Comparison of ENCODE assay signal across 11 mouse cellular contexts in genomic region chr6:91105400-91106129, GRCm38 (mm10). TPM values are rescaled to one million over a fixed set of nuclear protein-coding genes. Genes with fewer than 3 reads are reported as not detected.
DNase-seq lines count a peak whose midpoint lies in the region; ATAC-seq and TF ChIP-seq lines count a peak whose summit lies in the region.
"Had no signal": no experiment of that assay in that cellular context is flagged by ENCODE, and none has a peak within 500 bp of the region (broad histone marks: within the 10 kb centered on the region; RNA-seq: fewer than 3 reads in every experiment).

No protein-coding gene starts in this region.

- H3K4me2 ChIP-seq in kidney, postnatal 0 days (ENCODE audit: low read length), result no peak overlapping the region
- no peak overlapping the region for H3K4me2 ChIP-seq in hindbrain, embryonic 13.5 days
- H3K4me2 ChIP-seq: neural tube, embryonic 13.5 days had no signal

- peak; percentile 42 for TF ChIP-seq CTCF in kidney, postnatal 0 days (IDR thresholded peaks at IDR 0.05; ENCODE audit: low read depth)

- no peaks in the 10 kb centered on the region for H3K27me3 ChIP-seq in kidney, postnatal 0 days (ENCODE audit: insufficient read depth, low read length)
- no peaks in the 10 kb centered on the region for H3K27me3 ChIP-seq in hindbrain, embryonic 13.5 days
- H3K27me3 ChIP-seq: neural tube, embryonic 13.5 days had no signal

- H3K4me1 ChIP-seq in kidney, postnatal 0 days (replicated peaks; ENCODE audit: insufficient read depth, low read length), result no peaks in the 10 kb centered on the region; the same call in 1 of the 2 replicates
- H3K4me1 ChIP-seq in hindbrain, embryonic 13.5 days (replicated peaks), result peaks cover 6% of the 10 kb centered on the region; the same call in 1 of the 2 replicates

- no peak overlapping the region for H3K4me3 ChIP-seq in kidney, postnatal 0 days (replicated peaks; ENCODE audit: low read depth, low read length)
- no peak overlapping the region for H3K4me3 ChIP-seq in hindbrain, embryonic 13.5 days
- H3K4me3 ChIP-seq: erythroblast, embryonic 14.5 days; neural tube, embryonic 13.5 days had no signal

- no peaks in the 10 kb centered on the region for H3K9me3 ChIP-seq in kidney, postnatal 0 days (replicated peaks; ENCODE audit: low read length)
- H3K9me3 ChIP-seq in hindbrain, embryonic 13.5 days, result no peaks in the 10 kb centered on the region
- H3K9me3 ChIP-seq: neural tube, embryonic 13.5 days had no signal

- 85% methylated on average over 2 of the region's 2 CpGs for WGBS in kidney, postnatal 0 days
- WGBS in hindbrain, embryonic 13.5 days, result 95% methylated on average over 2 of the region's 2 CpGs

- H3K36me3 ChIP-seq in kidney, postnatal 0 days (ENCODE audit: insufficient read depth, low read length), result no peaks in the 10 kb centered on the region
- H3K36me3 ChIP-seq in hindbrain, embryonic 13.5 days, result no peaks in the 10 kb centered on the region

- no peak overlapping the region for H3K27ac ChIP-seq in kidney, postnatal 0 days
- no peak overlapping the region for H3K27ac ChIP-seq in hindbrain, embryonic 13.5 days
- H3K27ac ChIP-seq: neural tube, embryonic 13.5 days had no signal

- peak; percentile 15 for DNase-seq in 3T3-L1 (ENCODE audit: low read depth, low spot score)
- DNase-seq in ES-CJ7 (ENCODE audit: low read depth, low spot score), result peak; percentile 27
- DNase-seq in kidney, postnatal 0 days (ENCODE audit: low spot score), result no peak
- DNase-seq in lung, postnatal 25 days (ENCODE audit: low spot score), result peak; percentile 34
- no peak for DNase-seq in cerebellum, postnatal 14 days
- no peak for DNase-seq in testis, postnatal 14 days (ENCODE audit: low spot score)
- DNase-seq: heart, adult 18-20 months had no signal

- ATAC-seq in kidney, postnatal 0 days (replicated peaks; ENCODE audit: low FRiP score, low read depth), result no peak
- ATAC-seq in hindbrain, embryonic 13.5 days (ENCODE audit: low FRiP score), result no peak
- no peak for ATAC-seq in megakaryocyte, adult 5-6 weeks (ENCODE audit: poor library complexity, severe bottlenecking)

- H3K9ac ChIP-seq in kidney, postnatal 0 days (ENCODE audit: low read depth, low read length), result no peak overlapping the region
- H3K9ac ChIP-seq in hindbrain, embryonic 13.5 days, result no peak overlapping the region
- H3K9ac ChIP-seq: neural tube, embryonic 13.5 days had no signal

RNA-seq across cellular contexts. Expression of gene Nup210, which starts 11.1 kb away (rescaled TPM):
- polyA plus RNA-seq in kidney, postnatal 0 days (2015; fragmentation: Nextera tagmentation; extraction: Ambion mirVana), result 11.7 and 14.1 TPM in 2 replicates
- polyA plus RNA-seq in hindbrain, embryonic 13.5 days (2015; fragmentation: Nextera tagmentation; extraction: Ambion mirVana), result 17.0 and 17.4 TPM in 2 replicates
- total RNA-seq in megakaryocyte, adult 5-6 weeks (2015), result 123 and 145 TPM in 2 replicates
- 124 and 148 TPM in 2 replicates for total RNA-seq in megakaryocyte, adult 5-6 weeks (2017)

RNA-seq across cellular contexts. Expression of gene Hdac11, which starts 50.9 kb away (rescaled TPM):
- polyA plus RNA-seq in kidney, postnatal 0 days (2015; fragmentation: Nextera tagmentation; extraction: Ambion mirVana), result 16.2 and 17.3 TPM in 2 replicates
- 33.6 and 34.2 TPM in 2 replicates for polyA plus RNA-seq in hindbrain, embryonic 13.5 days (2015; fragmentation: Nextera tagmentation; extraction: Ambion mirVana)
- 0.27 and 0.80 TPM in 2 replicates for total RNA-seq in megakaryocyte, adult 5-6 weeks (2015)
- total RNA-seq in megakaryocyte, adult 5-6 weeks (2017), result 0.16 and 0.37 TPM in 2 replicates

Comparison
In these comparisons a context has a peak if more than half of its experiments do, and no peak if none do; other contexts are left out.
1. DNase-seq: peak in 3T3-L1 (single experiment), ES-CJ7 (single experiment) and lung, postnatal 25 days (single experiment); none in kidney, postnatal 0 days (single experiment), cerebellum, postnatal 14 days (0 of 2) and testis, postnatal 14 days (single experiment).